Mouse (Mus musculus) lung, postnatal 0 days (tissue): ENCODE measurements at regions not wholly inside any gene's neighbourhood (a gene's known extent, or its start where the extent isn't known, plus 50 kb on each side); places are given as distances from the start of the nearest gene placed in this dataset.
A peak's percentile ranks its signal among the peaks of the same experiment; 100 is the strongest.

Experiments used
- ATAC-seq: fragments of 200-750 bp; cut with Nextera tagmentation; 2 replicates; pipeline ENCODE4 v1.8.0; 2017; ENCODE audit warnings: moderate library complexity
- DNase-seq: peaks from one replicate; pipeline ENCODE4 v3.0.0-alpha.2; 2016; ENCODE audit warnings: low spot score
- H3K27ac ChIP-seq: fragments of 300-500 bp; sonication (generic); 2 replicates; pipeline ENCODE4 v1.5.1; 2014; ENCODE audit warnings: antibody characterized with exemption, mild to moderate bottlenecking, low read length, mixed read lengths
- H3K27me3 ChIP-seq: fragments of 300-500 bp; sonication (generic); replicated peaks from 2 replicates; pipeline ENCODE4 v1.6.1; 2014; ENCODE audit warnings: low read length, mixed read lengths; ENCODE audit not compliant: insufficient read depth
- H3K36me3 ChIP-seq: fragments of 300-500 bp; sonication (generic); 2 replicates; pipeline ENCODE4 v1.6.1; 2014; ENCODE audit warnings: low read length, mixed read lengths; ENCODE audit not compliant: insufficient read depth
- H3K4me1 ChIP-seq: fragments of 300-500 bp; sonication (generic); 2 replicates; pipeline ENCODE4 v1.6.1; 2014; ENCODE audit warnings: antibody characterized with exemption, low read depth, low read length, mixed read lengths; ENCODE audit not compliant: insufficient read depth
- H3K4me2 ChIP-seq: fragments of 300-500 bp; sonication (generic); replicated peaks from 2 replicates; pipeline ENCODE4 v1.6.1; 2014; ENCODE audit warnings: low read depth, mild to moderate bottlenecking, low read length, moderate library complexity, mixed read lengths
- H3K4me3 ChIP-seq: fragments of 300-500 bp; sonication (generic); 2 replicates; pipeline ENCODE4 v1.5.1; 2014; ENCODE audit warnings: low read depth, low read length
- H3K9ac ChIP-seq: fragments of 300-500 bp; sonication (generic); replicated peaks from 2 replicates; pipeline ENCODE4 v1.6.1; 2014; ENCODE audit warnings: low read depth, mild to moderate bottlenecking
- H3K9me3 ChIP-seq: fragments of 300-500 bp; sonication (generic); 2 replicates; pipeline ENCODE4 v1.6.1; 2016; ENCODE audit warnings: low read length, mixed read lengths
- CTCF ChIP-seq: IDR thresholded peaks from 2 replicates; pipeline ENCODE4 v1.5.1; 2016; ENCODE audit warnings: antibody characterized with exemption, mild to moderate bottlenecking
- EP300 ChIP-seq: IDR thresholded peaks from 2 replicates; pipeline ENCODE4 v1.6.1; 2016; ENCODE audit warnings: antibody characterized with exemption, mild to moderate bottlenecking, control low read depth
- WGBS: fragments of 180-500 bp; shearing (Covaris S2); extraction: QIAGEN DNeasy Blood & Tissue Kit; methylation state at CpG from one replicate; pipeline ENCODE4 v1.1.7; 2014; 5-methylcytosine and 5-hydroxymethylcytosine counted together

GRCm38 (mm10) chr16:77537351-77537750 lies 64.5 kb downstream of the Gm11146 start:
- WGBS, result 74% methylated on average over 4 of the region's 4 CpGs
- DNase-seq, result no peak
- H3K4me1 ChIP-seq, result no peaks in the 10 kb centered on the region
- H3K4me3 ChIP-seq, result no peak overlapping the region
- no peak for ATAC-seq
- no peaks in the 10 kb centered on the region for H3K36me3 ChIP-seq
- TF ChIP-seq EP300, result no peak
- no peak for TF ChIP-seq CTCF
- no peaks in the 10 kb centered on the region for H3K27me3 ChIP-seq
- no peaks in the 10 kb centered on the region for H3K9me3 ChIP-seq
- no peak overlapping the region for H3K27ac ChIP-seq
- H3K4me2 ChIP-seq, result no peak overlapping the region; the same call in 1 of the 2 replicates
- H3K9ac ChIP-seq, result no peak overlapping the region

DNA sequence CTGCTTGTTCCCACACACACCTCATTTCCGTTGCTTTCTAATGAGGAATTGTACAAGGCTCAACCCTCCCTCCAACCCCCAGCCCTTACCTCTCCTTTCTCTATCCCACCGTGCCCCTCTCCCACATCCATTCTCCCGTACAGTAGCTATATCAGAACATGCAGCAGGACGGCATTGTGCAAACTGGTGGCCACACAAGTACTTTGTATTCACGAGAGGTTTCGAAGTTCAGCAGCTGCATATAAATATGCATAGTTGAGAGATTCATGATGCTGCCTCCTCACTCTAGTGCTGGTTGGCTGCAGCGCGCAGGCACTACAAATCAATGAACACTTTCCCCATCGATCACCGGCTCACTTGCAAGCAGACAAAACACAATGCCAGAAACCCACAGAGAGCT lies 65.1 kb downstream of the Gm11146 start:
- Histone ChIP-seq H3K4me2 (no peak overlapping the region; the same call in 1 of the 2 replicates), H3K9ac (no peak overlapping the region), H3K36me3 (no peaks in the 10 kb centered on the region), H3K27ac (no peak overlapping the region), H3K4me1 (no peaks in the 10 kb centered on the region), H3K9me3 (no peaks in the 10 kb centered on the region), H3K27me3 (no peaks in the 10 kb centered on the region), H3K4me3 (no peak overlapping the region)
- WGBS, result 67% methylated on average over 10 of the region's 10 CpGs
- no peak for TF ChIP-seq CTCF
- TF ChIP-seq EP300, result no peak
- DNase-seq, result peak; percentile 18
- no peak for ATAC-seq

DNA sequence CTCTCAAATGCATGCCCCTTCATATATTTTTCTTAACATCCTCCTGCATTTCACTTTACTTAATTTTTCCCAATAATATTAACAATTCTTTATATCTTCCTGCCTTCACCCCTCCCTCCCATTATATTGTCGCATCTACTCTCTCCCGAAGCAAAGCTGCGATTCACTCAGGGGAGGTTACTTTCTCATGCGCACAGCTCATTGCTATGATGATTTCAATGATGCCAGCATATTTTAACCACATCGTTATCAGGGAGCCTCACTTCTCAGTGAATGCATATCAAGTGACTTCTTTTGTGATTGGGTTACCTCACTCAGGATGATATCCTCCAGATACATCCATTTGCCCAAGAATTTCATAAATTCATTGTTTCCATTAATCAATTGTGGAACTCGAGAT lies 65.6 kb downstream of the Gm11146 start:
- DNase-seq (no peak), ATAC-seq (no peak)
- H3K4me2 ChIP-seq, result no peak overlapping the region
- H3K9ac ChIP-seq, result no peak overlapping the region
- WGBS, result 79% methylated on average over 6 of the region's 6 CpGs
- no peaks in the 10 kb centered on the region for H3K9me3 ChIP-seq
- no peaks in the 10 kb centered on the region for H3K4me1 ChIP-seq
- H3K36me3 ChIP-seq, result no peaks in the 10 kb centered on the region
- no peak for TF ChIP-seq EP300
- no peak for TF ChIP-seq CTCF
- H3K27ac ChIP-seq, result no peak overlapping the region
- no peaks in the 10 kb centered on the region for H3K27me3 ChIP-seq
- H3K4me3 ChIP-seq, result no peak overlapping the region

DNA sequence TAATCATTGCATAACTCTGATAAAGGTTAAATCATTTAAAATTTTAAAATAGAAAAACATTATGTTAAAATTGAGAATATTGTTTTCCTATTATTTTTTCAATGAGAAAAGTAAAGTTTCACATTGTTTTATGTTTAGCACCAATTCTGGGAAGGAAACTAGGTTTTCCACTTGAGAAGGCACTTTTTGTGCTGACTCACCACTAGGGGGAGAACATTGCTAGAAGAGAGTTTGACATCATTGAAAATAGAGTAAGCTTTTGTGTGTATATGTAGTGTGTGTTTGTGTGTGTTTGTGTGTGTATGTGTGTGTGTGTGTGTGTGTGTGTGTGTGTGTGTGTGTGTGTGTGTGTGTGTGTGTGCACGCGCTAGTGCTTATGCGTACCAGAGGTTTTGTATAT lies 66.9 kb downstream of the Gm11146 start:
- Histone ChIP-seq H3K9ac (no peak overlapping the region), H3K4me1 (no peaks in the 10 kb centered on the region), H3K4me2 (no peak overlapping the region), H3K27ac (no peak overlapping the region), H3K9me3 (no peaks in the 10 kb centered on the region; the same call in 1 of the 2 replicates), H3K4me3 (no peak overlapping the region), H3K27me3 (no peaks in the 10 kb centered on the region), H3K36me3 (no peaks in the 10 kb centered on the region)
- ATAC-seq (no peak), DNase-seq (peak; percentile 82)
- TF ChIP-seq CTCF (peak; percentile 80), EP300 (no peak)
- WGBS, result 90% methylated on average over 3 of the region's 3 CpGs

- Histone ChIP-seq H3K27ac (no peak overlapping the region), H3K36me3 (no peaks in the 10 kb centered on the region), H3K27me3 (no peaks in the 10 kb centered on the region), H3K4me3 (no peak overlapping the region), H3K4me1 (no peaks in the 10 kb centered on the region), H3K4me2 (no peak overlapping the region), H3K9me3 (no peaks in the 10 kb centered on the region; the same call in 1 of the 2 replicates), H3K9ac (no peak overlapping the region)
- DNase-seq, result no peak
- WGBS, result 92% methylated on average over 10 of the region's 10 CpGs
- TF ChIP-seq EP300 (no peak), CTCF (no peak)
- ATAC-seq, result no peak
These were observed 70.3 kb downstream of the Gm11146 start for GRCm38 (mm10) chr16:77531596-77531995.

GRCm38 (mm10) chr16:77527951-77528350 lies 73.9 kb downstream of the Gm11146 start:
- Histone ChIP-seq H3K9ac (no peak overlapping the region), H3K36me3 (no peaks in the 10 kb centered on the region), H3K27me3 (no peaks in the 10 kb centered on the region), H3K9me3 (no peaks in the 10 kb centered on the region; the same call in 1 of the 2 replicates), H3K4me2 (no peak overlapping the region), H3K27ac (no peak overlapping the region), H3K4me3 (no peak overlapping the region), H3K4me1 (no peaks in the 10 kb centered on the region)
- ATAC-seq (no peak), DNase-seq (peak; percentile 25)
- 53% methylated on average over 1 of the region's 1 CpGs for WGBS
- TF ChIP-seq EP300 (no peak), CTCF (no peak)

GRCm38 (mm10) chr16:77514606-77515005 lies 87.3 kb downstream of the Gm11146 start:
- Histone ChIP-seq H3K27me3 (no peaks in the 10 kb centered on the region), H3K27ac (no peak overlapping the region), H3K4me3 (no peak overlapping the region), H3K36me3 (no peaks in the 10 kb centered on the region), H3K9me3 (no peaks in the 10 kb centered on the region), H3K9ac (no peak overlapping the region), H3K4me2 (no peak overlapping the region), H3K4me1 (no peaks in the 10 kb centered on the region)
- TF ChIP-seq CTCF (no peak), EP300 (no peak)
- DNase-seq (no peak), ATAC-seq (no peak)
- WGBS, result 77% methylated on average over 3 of the region's 3 CpGs
